Mouse (Mus musculus) hindbrain, embryonic 16.5 days (tissue): ENCODE results near the gene Tdrkh. TPM values are rescaled to one million over a fixed set of nuclear protein-coding genes. Genes with fewer than 3 reads are reported as not detected.

ENCODE experiments used
- ATAC-seq: fragments of 200-750 bp; cut with Nextera tagmentation; 2 replicates; pipeline ENCODE4 v1.8.0; 2017; ENCODE audit warnings: moderate TSS enrichment, moderate library complexity
- H3K27ac ChIP-seq: fragments of 300-500 bp; sonication (generic); 2 replicates; pipeline ENCODE4 v1.5.1; 2014; ENCODE audit warnings: low read depth, mild to moderate bottlenecking, control low read depth, low read length, moderate library complexity
- H3K27me3 ChIP-seq: fragments of 300-500 bp; sonication (generic); replicated peaks from 2 replicates; pipeline ENCODE4 v1.6.1; 2014; ENCODE audit warnings: low read length; ENCODE audit not compliant: control insufficient read depth, insufficient read depth
- H3K36me3 ChIP-seq: fragments of 300-500 bp; sonication (generic); 2 replicates; pipeline ENCODE4 v1.6.1; 2014; ENCODE audit warnings: mild to moderate bottlenecking, low read length, moderate library complexity, mixed read lengths; ENCODE audit not compliant: control insufficient read depth, insufficient read depth
- H3K4me1 ChIP-seq: fragments of 300-500 bp; sonication (generic); 2 replicates; pipeline ENCODE4 v1.6.1; 2014; ENCODE audit warnings: low read depth, low read length; ENCODE audit not compliant: control insufficient read depth, insufficient read depth
- H3K4me2 ChIP-seq: fragments of 300-500 bp; sonication (generic); 2 replicates; pipeline ENCODE4 v1.6.1; 2014; ENCODE audit warnings: mild to moderate bottlenecking, low read length, control low read depth, moderate library complexity
- H3K4me3 ChIP-seq: fragments of 300-500 bp; sonication (generic); 2 replicates; pipeline ENCODE4 v1.5.1; 2014; ENCODE audit warnings: mild to moderate bottlenecking, low read length, control low read depth, moderate library complexity
- H3K9ac ChIP-seq: fragments of 300-500 bp; sonication (generic); 2 replicates; pipeline ENCODE4 v1.6.1; 2014; ENCODE audit warnings: low read depth, mild to moderate bottlenecking, control low read depth, low read length, moderate library complexity
- H3K9me3 ChIP-seq: fragments of 300-500 bp; sonication (generic); 2 replicates; pipeline ENCODE4 v1.6.1; 2014; ENCODE audit warnings: mild to moderate bottlenecking, low read length, moderate library complexity; ENCODE audit not compliant: control insufficient read depth
- WGBS: fragments of 180-500 bp; shearing (Covaris S2); extraction: QIAGEN DNeasy Blood & Tissue Kit; methylation state at CpG from one replicate; pipeline ENCODE4 v1.1.7; 2014; 5-methylcytosine and 5-hydroxymethylcytosine counted together
- polyA plus RNA-seq: library from polyadenylated mRNA; unstranded; fragments of >200 nt; fragmentation: Nextera tagmentation; extraction: Ambion mirVana; gene quantifications from 2 replicates; pipeline ENCODE4 v1.2.1, GENCODE M21; 2015

The Tdrkh gene
- polyA plus RNA-seq, 1 experiment from 2014 or later = 54.8 TPM

GRCm38 (mm10) chr3:94434305-94434704, 21.2 kb downstream of the Tdrkh start:
- ATAC-seq = no peak
- H3K36me3 ChIP-seq = peaks cover 11% of the 10 kb centered on the region
- H3K27ac ChIP-seq = no peak overlapping the region
- no peaks in the 10 kb centered on the region for H3K27me3 ChIP-seq
- H3K4me3 ChIP-seq = no peak overlapping the region
- WGBS = 93% methylated on average over 2 of the region's 2 CpGs
- H3K9me3 ChIP-seq = no peaks in the 10 kb centered on the region
- no peaks in the 10 kb centered on the region for H3K4me1 ChIP-seq
- H3K4me2 ChIP-seq = no peak overlapping the region
- H3K9ac ChIP-seq = no peak overlapping the region

- H3K4me2 ChIP-seq = no peak overlapping the region
- no peaks in the 10 kb centered on the region for H3K36me3 ChIP-seq
- H3K27me3 ChIP-seq = no peaks in the 10 kb centered on the region
- WGBS = 84% methylated on average over 9 of the region's 9 CpGs
- no peak overlapping the region for H3K9ac ChIP-seq
- H3K27ac ChIP-seq = no peak overlapping the region
- H3K9me3 ChIP-seq = no peaks in the 10 kb centered on the region
- H3K4me3 ChIP-seq = no peak overlapping the region
- no peak for ATAC-seq
- H3K4me1 ChIP-seq = no peaks in the 10 kb centered on the region
These were observed 23.3 kb downstream of the Tdrkh start for GRCm38 (mm10) chr3:94436420-94436819.

DNA sequence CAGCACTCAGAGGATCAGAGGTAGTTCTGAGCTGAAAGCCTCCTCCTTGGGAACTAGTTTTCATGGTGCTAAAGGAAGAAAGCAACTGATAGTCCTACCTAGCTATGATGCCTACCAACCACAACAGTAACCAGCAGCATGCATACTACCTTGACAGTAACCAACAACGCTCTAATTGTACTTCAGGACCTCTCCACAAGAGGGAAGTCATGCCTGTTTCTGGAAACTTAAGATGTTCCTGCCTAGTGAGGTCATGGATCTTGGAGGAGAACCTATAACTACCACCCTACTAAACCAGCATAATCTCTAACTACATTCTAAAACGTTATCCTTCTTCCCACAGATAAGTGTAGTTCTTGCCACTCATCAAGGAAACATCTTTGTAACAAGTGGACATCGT, 28.1 kb downstream of the Tdrkh start:
- 44% methylated on average over 3 of the region's 3 CpGs for WGBS
- no peaks in the 10 kb centered on the region for H3K27me3 ChIP-seq
- no peaks in the 10 kb centered on the region for H3K9me3 ChIP-seq
- peaks cover 6% of the 10 kb centered on the region for H3K4me1 ChIP-seq
- no peak overlapping the region for H3K9ac ChIP-seq
- H3K4me3 ChIP-seq = no peak overlapping the region
- no peak for ATAC-seq
- no peak overlapping the region for H3K4me2 ChIP-seq
- H3K27ac ChIP-seq = no peak overlapping the region
- peaks cover 9% of the 10 kb centered on the region; the same call in 1 of the 2 replicates for H3K36me3 ChIP-seq

DNA sequence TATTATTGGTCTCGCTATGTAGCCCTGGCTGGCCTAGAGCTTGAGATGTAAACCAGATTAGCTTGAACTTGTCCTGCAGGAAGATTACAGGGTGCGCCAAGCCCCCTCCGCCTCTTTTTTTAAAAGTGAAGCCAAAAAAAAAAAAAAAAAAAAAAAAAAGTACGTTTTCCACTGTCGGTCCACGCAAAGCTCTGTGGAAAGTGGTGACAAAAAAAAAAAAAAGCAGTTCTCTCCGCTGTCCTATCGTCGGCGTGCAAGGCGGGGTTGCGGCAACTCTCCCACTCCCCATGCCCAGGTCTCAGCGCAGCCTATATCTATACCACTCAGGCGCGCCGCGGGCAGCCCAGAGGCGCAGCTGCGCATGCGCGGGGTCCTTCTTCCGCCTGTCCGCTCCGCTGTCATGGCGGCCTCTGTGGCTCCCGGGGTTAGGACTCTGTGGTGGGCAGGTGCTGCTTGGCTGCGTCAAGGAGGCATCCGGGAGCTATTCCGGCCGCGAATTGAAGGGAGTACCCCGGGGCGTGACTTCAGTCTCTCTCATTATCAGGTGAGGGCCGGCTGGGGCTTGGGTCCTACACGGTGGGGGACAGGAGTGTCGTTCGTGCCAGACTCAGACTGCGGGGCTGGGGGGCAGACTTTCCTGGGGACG, 30.0 kb downstream of the Tdrkh start, which contains the start of gene Mrpl9:
Mrpl9 (plus strand) TSS at position 368 of the 646 bp plus-strand sequence.
- H3K36me3 ChIP-seq = peaks cover 21% of the 10 kb centered on the region
- peak within 1 kb of the TSS; percentile 58 for H3K4me2 ChIP-seq
- H3K27me3 ChIP-seq = no peaks in the 10 kb centered on the region
- H3K27ac ChIP-seq = peak within 1 kb of the TSS; percentile 73
- peak within 1 kb of the TSS; percentile 90 for H3K9ac ChIP-seq
- no peaks in the 10 kb centered on the region for H3K9me3 ChIP-seq
- 1% methylated on average over 39 of the region's 39 CpGs for WGBS
- peak within 1 kb of the TSS; percentile 83 for H3K4me3 ChIP-seq
- ATAC-seq = peak; percentile 99
- H3K4me1 ChIP-seq = peaks cover 6% of the 10 kb centered on the region

DNA sequence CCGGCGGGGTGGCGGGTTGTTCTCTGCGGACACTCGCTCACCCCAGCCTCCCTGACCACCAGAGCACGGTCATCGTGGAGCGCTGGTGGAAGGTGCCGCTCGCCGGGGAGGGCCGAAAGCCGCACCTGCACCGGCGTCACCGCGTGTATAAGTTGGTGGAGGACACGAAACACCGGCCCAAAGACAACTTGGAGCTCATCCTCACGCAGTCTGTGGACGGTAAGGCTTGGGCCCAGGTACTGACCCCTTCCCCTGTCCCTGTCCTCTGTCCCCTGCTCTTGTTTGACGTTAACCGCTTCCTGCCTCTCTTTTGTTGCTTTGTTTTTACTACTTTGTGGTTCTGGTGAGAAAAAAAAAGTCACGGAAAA, 30.5 kb downstream of the Tdrkh start, which contains the start of gene Oaz3:
Oaz3 (minus strand) TSS at position 319 of the 368 bp plus-strand sequence.
- peaks cover 25% of the 10 kb centered on the region for H3K36me3 ChIP-seq
- peak within 1 kb of the TSS; percentile 58 for H3K4me2 ChIP-seq
- no peaks in the 10 kb centered on the region for H3K27me3 ChIP-seq
- H3K27ac ChIP-seq = peak within 1 kb of the TSS; percentile 73
- H3K4me1 ChIP-seq = peaks cover 6% of the 10 kb centered on the region
- no peak for ATAC-seq
- peak within 1 kb of the TSS; percentile 83 for H3K4me3 ChIP-seq
- under 1% methylated on average over 20 of the region's 24 CpGs for WGBS
- H3K9ac ChIP-seq = peak within 1 kb of the TSS; percentile 90
- no peaks in the 10 kb centered on the region for H3K9me3 ChIP-seq

- Histone ChIP-seq H3K9me3 (no peaks in the 10 kb centered on the region), H3K9ac (no peak overlapping the region), H3K36me3 (peaks cover 25% of the 10 kb centered on the region), H3K4me3 (no peak overlapping the region), H3K27me3 (no peaks in the 10 kb centered on the region), H3K4me2 (no peak overlapping the region), H3K4me1 (peaks cover 1% of the 10 kb centered on the region; the same call in 1 of the 2 replicates), H3K27ac (no peak overlapping the region)
- WGBS = 83% methylated on average over 2 of the region's 2 CpGs
- no peak for ATAC-seq
These were observed 36.3 kb downstream of the Tdrkh start for GRCm38 (mm10) chr3:94449377-94449776.

DNA sequence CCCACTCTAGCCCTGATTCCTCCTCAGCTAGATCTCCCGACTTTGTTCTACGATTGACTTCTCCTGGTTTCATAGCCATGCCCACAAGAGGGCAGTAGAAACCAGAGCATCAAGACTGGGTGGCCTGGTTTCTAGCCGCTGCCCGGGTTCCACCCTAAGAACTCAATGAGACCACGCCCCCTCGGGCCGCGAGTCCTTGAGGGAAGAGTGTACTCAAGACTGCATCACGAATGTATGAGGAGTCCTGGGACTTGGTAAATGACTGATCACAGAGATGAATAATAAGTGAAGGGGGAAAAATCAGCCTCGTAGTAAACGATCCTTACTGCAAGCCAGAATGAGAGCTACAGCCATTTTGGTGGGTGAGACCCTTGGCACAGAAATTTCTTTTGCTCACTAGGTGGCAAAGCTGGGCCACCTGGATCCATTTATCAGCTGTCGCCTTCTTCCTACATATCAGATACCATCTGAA, 43.5 kb downstream of the Tdrkh start:
- WGBS = 0% methylated on average over 12 of the region's 12 CpGs
- Histone ChIP-seq H3K27ac (peak overlapping the region; percentile 40; the same call in 1 of the 2 replicates), H3K4me1 (peaks cover 7% of the 10 kb centered on the region), H3K27me3 (no peaks in the 10 kb centered on the region), H3K9me3 (no peaks in the 10 kb centered on the region), H3K4me3 (peak overlapping the region; percentile 45), H3K4me2 (peak overlapping the region; percentile 54), H3K36me3 (no peaks in the 10 kb centered on the region), H3K9ac (peak overlapping the region; percentile 59)
- peak; percentile 92 for ATAC-seq

GRCm38 (mm10) chr3:94457055-94457454, 44.0 kb downstream of the Tdrkh start:
- H3K4me3 ChIP-seq = peak overlapping the region; percentile 45
- peaks cover 7% of the 10 kb centered on the region for H3K4me1 ChIP-seq
- 62% methylated on average over 3 of the region's 3 CpGs for WGBS
- H3K4me2 ChIP-seq = peak overlapping the region; percentile 54
- H3K36me3 ChIP-seq = no peaks in the 10 kb centered on the region
- no peaks in the 10 kb centered on the region for H3K27me3 ChIP-seq
- no peaks in the 10 kb centered on the region for H3K9me3 ChIP-seq
- peak overlapping the region; percentile 40 for H3K27ac ChIP-seq
- ATAC-seq = peak; percentile 24; the same call in 1 of the 2 replicates
- no peak overlapping the region for H3K9ac ChIP-seq

DNA sequence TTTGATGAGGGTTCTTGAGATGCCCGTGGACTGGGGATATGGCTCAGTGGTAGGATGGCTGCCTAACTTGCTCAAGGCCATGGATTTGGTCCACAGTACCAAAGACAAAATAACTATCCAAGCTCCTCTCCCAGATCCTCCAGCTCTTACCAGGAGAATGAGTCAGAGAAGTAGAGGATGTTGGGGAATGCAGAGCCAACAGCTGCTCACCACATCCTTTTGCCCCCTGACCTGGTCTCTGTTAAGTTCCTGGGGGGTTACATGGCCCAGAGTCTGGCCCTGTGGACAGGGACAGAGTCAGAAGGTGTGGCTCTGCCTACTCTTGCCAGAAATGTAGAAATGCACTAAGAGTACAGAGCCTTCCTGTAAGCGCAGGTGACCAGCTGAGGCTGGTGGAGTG, 46.8 kb downstream of the Tdrkh start:
- H3K9ac ChIP-seq = no peak overlapping the region
- no peak overlapping the region for H3K4me2 ChIP-seq
- no peaks in the 10 kb centered on the region for H3K36me3 ChIP-seq
- no peaks in the 10 kb centered on the region for H3K27me3 ChIP-seq
- no peak overlapping the region for H3K27ac ChIP-seq
- 93% methylated on average over 2 of the region's 2 CpGs for WGBS
- peaks cover 19% of the 10 kb centered on the region for H3K4me1 ChIP-seq
- H3K4me3 ChIP-seq = no peak overlapping the region
- H3K9me3 ChIP-seq = no peaks in the 10 kb centered on the region
- ATAC-seq = no peak
